Mouse (Mus musculus) heart, embryonic 16.5 days (tissue): ENCODE measurements around the gene Ppp1r1b. TPM values are rescaled to one million over a fixed set of nuclear protein-coding genes. Genes with fewer than 3 reads are reported as not detected.

Experiments
- ATAC-seq: fragments of 200-750 bp; cut with Nextera tagmentation; replicated peaks from 2 replicates; pipeline ENCODE4 v1.8.0; 2017; ENCODE audit warnings: moderate number of reproducible peaks; ENCODE audit not compliant: insufficient read depth, low FRiP score; ENCODE audit errors: extremely low read depth
- H3K27ac ChIP-seq: fragments of 300-500 bp; sonication (generic); 2 replicates; pipeline ENCODE4 v1.5.1; 2014; ENCODE audit warnings: mild to moderate bottlenecking, low read length, control low read depth, moderate library complexity
- H3K27me3 ChIP-seq: fragments of 300-500 bp; sonication (generic); 2 replicates; pipeline ENCODE4 v1.6.1; 2014; ENCODE audit warnings: low read length, mixed read lengths; ENCODE audit not compliant: control insufficient read depth, insufficient read depth
- H3K36me3 ChIP-seq: fragments of 300-500 bp; sonication (generic); 2 replicates; pipeline ENCODE4 v1.6.1; 2014; ENCODE audit not compliant: control insufficient read depth, insufficient read depth
- H3K4me1 ChIP-seq: fragments of 300-500 bp; sonication (generic); 2 replicates; pipeline ENCODE4 v1.6.1; 2014; ENCODE audit warnings: low read length, mixed read lengths; ENCODE audit not compliant: control insufficient read depth, insufficient read depth
- H3K4me2 ChIP-seq: fragments of 300-500 bp; sonication (generic); 2 replicates; pipeline ENCODE4 v1.6.1; 2014; ENCODE audit warnings: low read depth, mild to moderate bottlenecking, control low read depth, low read length
- H3K4me3 ChIP-seq: fragments of 300-500 bp; sonication (generic); 2 replicates; pipeline ENCODE4 v1.5.1; 2014; ENCODE audit warnings: mild to moderate bottlenecking, control low read depth, low read length
- H3K9ac ChIP-seq: fragments of 300-500 bp; sonication (generic); 2 replicates; pipeline ENCODE4 v1.6.1; 2014; ENCODE audit warnings: low read length, control low read depth
- H3K9me3 ChIP-seq: fragments of 300-500 bp; sonication (generic); replicated peaks from 2 replicates; pipeline ENCODE4 v1.6.1; 2016; ENCODE audit warnings: low read length; ENCODE audit not compliant: control insufficient read depth
- WGBS: fragments of 180-500 bp; shearing (Covaris S2); extraction: QIAGEN DNeasy Blood & Tissue Kit; methylation state at CpG from one replicate; pipeline ENCODE4 v1.1.7; 2014; 5-methylcytosine and 5-hydroxymethylcytosine counted together
- polyA plus RNA-seq: library from polyadenylated mRNA; unstranded; fragments of >200 nt; fragmentation: Nextera tagmentation; extraction: Ambion mirVana; gene quantifications from 2 replicates; pipeline ENCODE4 v1.2.1, GENCODE M21; 2015

The Ppp1r1b gene
- polyA plus RNA-seq, 1 experiment from 2014 or later: 74.0 TPM

DNA sequence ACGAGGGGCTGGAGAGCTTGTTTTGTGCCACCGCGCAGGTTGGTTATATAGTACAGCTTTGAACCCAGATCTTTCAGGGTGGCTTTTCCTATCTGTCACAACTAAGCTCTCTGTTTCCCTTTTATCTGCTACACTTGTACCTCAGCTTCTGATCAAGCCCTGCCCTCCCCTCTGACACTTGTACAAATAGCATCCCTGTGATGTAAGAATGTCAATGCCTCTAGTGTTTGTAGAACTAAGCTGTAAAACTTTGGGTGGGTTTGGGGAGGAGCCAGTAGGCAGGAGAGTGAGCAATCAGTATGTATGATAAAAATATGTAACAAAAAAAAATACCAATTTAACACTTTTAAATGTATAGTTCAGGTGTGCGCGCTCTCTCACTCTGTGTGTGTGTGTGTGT lies 16.2 kb downstream of the Ppp1r1b start:
- ATAC-seq: no peak
- no peak overlapping the region for H3K4me3 ChIP-seq
- no peaks in the 10 kb centered on the region for H3K9me3 ChIP-seq
- H3K27me3 ChIP-seq: no peaks in the 10 kb centered on the region
- no peak overlapping the region for H3K9ac ChIP-seq
- H3K4me2 ChIP-seq: no peak overlapping the region
- WGBS: 86% methylated on average over 5 of the region's 5 CpGs
- H3K4me1 ChIP-seq: peaks cover 32% of the 10 kb centered on the region
- no peak overlapping the region for H3K27ac ChIP-seq
- no peaks in the 10 kb centered on the region for H3K36me3 ChIP-seq

DNA sequence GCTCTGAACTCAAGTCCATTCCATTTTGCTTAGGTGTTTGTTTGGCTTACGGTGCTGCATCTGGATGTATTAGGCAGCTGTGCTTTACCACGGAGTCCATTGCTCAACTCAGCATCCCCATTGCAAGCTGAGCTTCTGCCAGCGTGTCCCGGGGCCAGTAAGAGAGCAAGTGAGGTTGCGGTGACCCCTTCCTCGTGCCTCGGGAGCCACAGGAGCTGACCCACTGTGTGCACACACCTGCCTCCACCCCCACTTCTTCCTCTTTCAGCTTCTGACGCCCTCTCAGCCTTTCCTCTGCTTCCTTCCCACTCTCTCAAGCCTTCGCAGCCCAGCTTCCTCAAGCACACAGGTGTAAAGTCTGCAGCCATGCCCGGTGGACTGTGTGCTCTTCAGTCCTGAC lies 18.1 kb downstream of the Ppp1r1b start:
- Histone ChIP-seq H3K4me3 (no peak overlapping the region), H3K27ac (peak overlapping the region; percentile 82), H3K4me1 (peaks cover 32% of the 10 kb centered on the region), H3K9ac (no peak overlapping the region; the same call in 1 of the 2 replicates), H3K4me2 (no peak overlapping the region), H3K36me3 (no peaks in the 10 kb centered on the region), H3K27me3 (no peaks in the 10 kb centered on the region), H3K9me3 (no peaks in the 10 kb centered on the region)
- ATAC-seq: no peak
- WGBS: 62% methylated on average over 10 of the region's 10 CpGs

DNA sequence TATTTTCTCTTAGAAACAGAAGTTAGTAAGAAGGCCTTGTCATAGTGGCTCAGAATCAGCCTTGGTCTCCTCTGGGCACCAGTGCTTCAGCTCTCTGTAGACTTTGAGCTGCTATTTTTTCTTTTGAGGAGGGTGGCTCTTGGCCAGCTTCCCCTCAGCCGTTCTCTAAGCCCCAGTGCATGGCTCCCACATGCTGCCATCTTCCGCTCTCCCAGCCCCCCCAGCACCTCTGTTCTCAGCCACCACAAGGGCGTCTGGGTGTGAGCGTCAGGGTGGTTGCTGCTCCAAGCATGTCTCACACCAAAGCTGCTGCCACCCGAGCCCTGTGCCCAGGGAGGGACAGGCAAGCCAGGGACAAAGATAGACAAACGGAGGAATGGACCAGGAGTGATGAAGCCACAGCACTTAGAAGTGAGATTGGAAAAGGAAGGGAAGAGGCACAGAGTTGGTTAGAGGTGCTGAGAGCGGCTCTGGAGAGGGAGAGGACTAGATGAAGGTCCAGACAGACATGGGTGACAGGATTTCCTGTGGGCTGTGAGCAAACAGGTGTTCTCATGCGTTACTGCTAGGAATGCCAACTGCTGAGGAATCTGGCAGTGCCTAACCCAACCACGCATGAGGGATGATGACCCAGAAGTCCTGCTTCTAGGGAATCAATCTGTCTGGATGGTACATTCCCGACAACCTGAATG lies 19.1 kb downstream of the Ppp1r1b start:
- Histone ChIP-seq H3K27ac (peak overlapping the region; percentile 82), H3K27me3 (no peaks in the 10 kb centered on the region), H3K9ac (peak overlapping the region; percentile 42; the same call in 1 of the 2 replicates), H3K36me3 (no peaks in the 10 kb centered on the region), H3K4me1 (peaks cover 42% of the 10 kb centered on the region), H3K9me3 (no peaks in the 10 kb centered on the region), H3K4me3 (no peak overlapping the region), H3K4me2 (peak overlapping the region; percentile 34)
- ATAC-seq: peak; percentile 18; the same call in 1 of the 2 replicates
- WGBS: 46% methylated on average over 10 of the region's 10 CpGs

DNA sequence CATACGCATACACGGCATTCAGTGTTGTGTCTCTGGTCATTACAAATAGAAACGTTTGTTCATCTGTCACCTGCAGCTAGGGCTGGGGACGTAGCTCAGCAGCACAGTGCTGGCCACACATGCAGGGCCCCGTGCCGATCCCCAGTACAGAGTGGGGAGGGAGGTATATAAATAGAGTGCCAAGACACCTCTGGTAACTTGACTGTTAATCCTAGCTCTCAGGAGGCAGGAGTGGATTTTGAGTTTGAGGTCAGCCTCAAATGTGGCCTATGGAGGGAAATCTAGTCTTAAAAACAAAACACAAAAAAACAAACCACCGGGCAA lies 19.6 kb downstream of the Ppp1r1b start:
- WGBS: 40% methylated on average over 7 of the region's 7 CpGs
- peak overlapping the region; percentile 42; the same call in 1 of the 2 replicates for H3K9ac ChIP-seq
- H3K36me3 ChIP-seq: no peaks in the 10 kb centered on the region
- H3K4me1 ChIP-seq: peaks cover 44% of the 10 kb centered on the region
- ATAC-seq: peak; percentile 68; the same call in 1 of the 2 replicates
- peak overlapping the region; percentile 82 for H3K27ac ChIP-seq
- H3K4me2 ChIP-seq: peak overlapping the region; percentile 34; the same call in 1 of the 2 replicates
- no peaks in the 10 kb centered on the region for H3K9me3 ChIP-seq
- H3K27me3 ChIP-seq: no peaks in the 10 kb centered on the region
- no peak overlapping the region for H3K4me3 ChIP-seq

DNA sequence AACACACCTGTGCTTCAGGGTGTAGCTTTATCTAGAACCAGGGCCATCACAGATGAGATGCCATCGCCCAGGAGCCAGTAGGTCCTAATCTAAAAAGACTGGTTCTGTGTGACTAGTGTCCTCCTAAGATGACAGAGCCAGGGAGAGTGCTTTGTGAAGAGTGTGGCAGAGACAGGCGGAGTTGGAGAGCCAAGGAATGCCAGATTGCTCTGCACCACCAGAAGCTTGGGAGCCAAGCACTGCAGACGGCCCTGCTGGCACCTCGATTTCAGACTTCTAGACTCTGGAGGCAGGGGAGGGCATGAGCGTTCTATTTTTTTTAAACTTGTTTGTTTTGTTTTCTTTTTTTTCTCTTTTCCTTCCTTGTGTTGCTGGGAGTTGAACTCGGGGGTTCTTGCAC lies 21.1 kb downstream of the Ppp1r1b start:
- no peak overlapping the region for H3K4me2 ChIP-seq
- no peaks in the 10 kb centered on the region for H3K9me3 ChIP-seq
- 68% methylated on average over 6 of the region's 6 CpGs for WGBS
- ATAC-seq: no peak
- peaks cover 55% of the 10 kb centered on the region for H3K4me1 ChIP-seq
- H3K27ac ChIP-seq: no peak overlapping the region
- no peak overlapping the region for H3K9ac ChIP-seq
- H3K4me3 ChIP-seq: no peak overlapping the region
- H3K27me3 ChIP-seq: no peaks in the 10 kb centered on the region
- H3K36me3 ChIP-seq: no peaks in the 10 kb centered on the region

DNA sequence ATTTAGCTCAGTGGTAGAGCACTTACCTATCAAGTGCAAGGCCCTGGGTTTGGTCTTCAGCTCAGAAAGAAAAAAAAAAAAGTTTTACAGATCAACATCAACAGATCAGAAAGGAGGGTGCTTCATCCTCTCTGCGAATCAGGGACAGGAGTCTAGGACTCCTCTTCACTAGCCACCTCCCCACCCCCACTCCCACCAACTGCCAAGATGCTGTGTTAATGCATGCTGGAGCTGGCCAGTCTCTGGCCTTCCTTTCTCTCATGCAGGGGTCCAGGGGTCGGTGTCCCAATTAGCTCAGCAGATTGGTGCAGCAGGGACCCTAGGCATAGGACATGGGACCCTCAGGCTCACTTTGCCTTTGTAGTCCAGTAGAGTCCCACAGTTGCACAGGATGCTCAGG lies 22.4 kb downstream of the Ppp1r1b start:
- Histone ChIP-seq H3K4me2 (no peak overlapping the region), H3K9ac (no peak overlapping the region), H3K4me1 (peaks cover 67% of the 10 kb centered on the region), H3K36me3 (peaks cover 1% of the 10 kb centered on the region; the same call in 1 of the 2 replicates), H3K9me3 (no peaks in the 10 kb centered on the region), H3K27ac (no peak overlapping the region), H3K27me3 (no peaks in the 10 kb centered on the region), H3K4me3 (no peak overlapping the region)
- WGBS: 86% methylated on average over 2 of the region's 2 CpGs
- no peak for ATAC-seq

DNA sequence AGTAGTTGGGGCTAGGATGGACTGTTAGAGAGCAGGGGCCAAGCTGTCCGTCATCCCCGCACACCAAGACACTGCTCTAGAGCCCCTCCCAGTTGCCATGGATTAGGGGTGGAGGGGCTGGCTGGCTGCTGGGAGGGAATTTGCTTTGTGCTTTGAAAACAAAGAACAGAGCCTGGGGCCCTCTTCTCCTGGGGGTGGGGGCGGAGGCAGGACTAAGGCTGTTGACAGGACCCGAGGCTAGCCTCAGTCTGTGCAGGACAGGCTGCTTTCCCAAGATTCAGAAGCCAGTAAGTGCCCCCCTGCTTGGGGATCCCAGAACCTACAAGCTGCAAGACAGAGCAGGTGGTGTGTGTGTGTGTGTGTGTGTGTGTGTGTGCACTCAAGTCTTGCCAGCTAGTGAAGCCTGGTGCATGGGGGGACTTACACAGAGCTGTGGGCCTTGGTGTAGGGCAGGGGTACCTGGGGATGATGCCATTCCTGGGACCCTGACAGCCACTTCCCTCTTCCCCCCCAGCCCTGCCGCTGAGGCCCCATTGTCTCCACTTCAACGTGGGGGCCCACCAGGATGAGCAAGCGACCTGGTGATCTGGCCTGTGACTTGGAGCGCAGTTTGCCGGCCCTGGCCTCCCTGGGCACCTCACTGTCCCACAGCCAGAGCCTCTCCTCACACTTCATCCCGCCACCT lies 23.5 kb downstream of the Ppp1r1b start:
- WGBS: 55% methylated on average over 10 of the region's 10 CpGs
- Histone ChIP-seq H3K4me2 (no peak overlapping the region), H3K9ac (peak overlapping the region; percentile 24; the same call in 1 of the 2 replicates), H3K4me3 (no peak overlapping the region), H3K27ac (0 out of 2 replicates have a peak overlapping the region, but pooled peaks have one; percentile 16), H3K4me1 (peaks cover 63% of the 10 kb centered on the region), H3K9me3 (no peaks in the 10 kb centered on the region), H3K27me3 (no peaks in the 10 kb centered on the region), H3K36me3 (peaks cover 8% of the 10 kb centered on the region; the same call in 1 of the 2 replicates)
- ATAC-seq: no peak

DNA sequence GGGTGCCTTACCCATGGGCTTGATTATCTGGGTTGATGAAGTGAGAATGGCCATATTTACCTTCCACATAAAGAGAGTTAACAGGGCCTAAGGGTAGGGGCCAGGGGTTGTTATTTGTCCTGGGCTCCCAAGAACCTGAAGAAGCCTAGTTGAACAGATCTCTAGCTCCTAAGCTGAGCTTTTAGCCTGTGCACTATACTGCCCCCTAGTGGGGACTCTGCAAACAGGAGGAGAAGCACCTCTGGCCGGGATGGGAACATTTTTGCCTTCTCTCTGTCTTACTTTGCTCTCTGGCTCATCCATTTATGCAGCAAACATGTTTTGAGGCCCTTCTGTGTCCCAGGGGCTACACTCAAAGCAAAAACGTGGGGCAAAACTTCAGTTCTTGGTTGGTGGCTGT lies 24.2 kb downstream of the Ppp1r1b start:
- no peak for ATAC-seq
- Histone ChIP-seq H3K27ac (no peak overlapping the region), H3K9ac (0 out of 2 replicates have a peak overlapping the region, but pooled peaks have one; percentile 28), H3K9me3 (no peaks in the 10 kb centered on the region), H3K27me3 (no peaks in the 10 kb centered on the region), H3K4me3 (no peak overlapping the region), H3K36me3 (peaks cover 10% of the 10 kb centered on the region; the same call in 1 of the 2 replicates), H3K4me2 (no peak overlapping the region), H3K4me1 (peaks cover 64% of the 10 kb centered on the region)
- 8% methylated on average over 2 of the region's 2 CpGs for WGBS

DNA sequence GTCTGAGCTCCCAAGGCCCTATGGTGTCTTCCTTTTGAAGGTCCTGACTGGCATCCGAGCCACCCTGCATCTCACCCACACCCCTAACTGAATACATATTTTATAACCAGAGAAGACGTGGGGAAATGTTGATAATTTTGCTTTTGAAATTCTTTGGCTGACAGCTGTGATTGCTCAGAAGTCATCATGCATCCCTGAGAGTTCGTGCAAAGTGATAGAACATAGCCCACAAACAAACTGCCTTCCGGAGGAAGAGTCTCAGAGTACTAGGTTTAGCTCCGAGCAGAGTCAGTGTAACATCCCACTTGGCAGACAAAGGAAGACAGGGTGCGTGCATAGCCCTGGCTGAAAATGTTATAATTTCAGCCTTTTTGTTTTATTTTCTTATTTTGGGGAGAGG lies 25.0 kb downstream of the Ppp1r1b start:
- H3K4me3 ChIP-seq: no peak overlapping the region
- H3K4me2 ChIP-seq: no peak overlapping the region
- H3K9me3 ChIP-seq: no peaks in the 10 kb centered on the region
- no peak overlapping the region for H3K9ac ChIP-seq
- ATAC-seq: no peak
- no peaks in the 10 kb centered on the region for H3K27me3 ChIP-seq
- H3K36me3 ChIP-seq: peaks cover 12% of the 10 kb centered on the region
- H3K4me1 ChIP-seq: peaks cover 65% of the 10 kb centered on the region
- WGBS: 69% methylated on average over 6 of the region's 6 CpGs
- H3K27ac ChIP-seq: no peak overlapping the region
